Mouse (Mus musculus): ENCODE data around the gene Olfr1230.

DNA sequence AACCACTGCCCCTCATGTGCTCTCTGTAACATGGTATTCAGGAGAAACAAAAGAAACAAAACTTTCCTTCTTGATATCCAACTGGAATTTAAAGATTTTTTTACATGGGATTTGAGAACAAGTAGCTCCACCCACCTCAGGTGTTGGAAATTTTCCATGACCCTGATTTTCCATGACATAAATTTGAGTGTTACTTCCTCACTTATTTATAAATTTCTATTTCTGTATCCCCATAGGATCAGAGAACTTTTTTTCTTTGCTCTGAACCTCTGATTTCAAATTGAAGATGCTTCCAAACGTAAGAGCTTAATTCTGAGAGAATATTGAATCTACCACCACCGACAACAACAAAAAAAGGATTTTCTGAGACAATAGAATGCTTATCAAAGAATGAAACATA is 9.2 kb downstream of the Olfr1230 start, which contains the start of gene Olfr1229:
- no peak for TF ChIP-seq CTCF (IDR thresholded peaks at IDR 0.05; ENCODE audit: low read depth)
- no peak for TF ChIP-seq EP300 (IDR thresholded peaks at IDR 0.05; ENCODE audit: low read depth)

All from liver, embryonic 14.5 days (tissue).